Mouse (Mus musculus): ENCODE results near the gene Lpxn. TPM values are rescaled to one million over a fixed set of nuclear protein-coding genes. Genes with fewer than 3 reads are reported as not detected.

The Lpxn gene
- polyA plus RNA-seq (2016; fragmentation: Nextera tagmentation; extraction: Ambion mirVana) = 0.87 and 1.1 TPM in 2 replicates

DNA sequence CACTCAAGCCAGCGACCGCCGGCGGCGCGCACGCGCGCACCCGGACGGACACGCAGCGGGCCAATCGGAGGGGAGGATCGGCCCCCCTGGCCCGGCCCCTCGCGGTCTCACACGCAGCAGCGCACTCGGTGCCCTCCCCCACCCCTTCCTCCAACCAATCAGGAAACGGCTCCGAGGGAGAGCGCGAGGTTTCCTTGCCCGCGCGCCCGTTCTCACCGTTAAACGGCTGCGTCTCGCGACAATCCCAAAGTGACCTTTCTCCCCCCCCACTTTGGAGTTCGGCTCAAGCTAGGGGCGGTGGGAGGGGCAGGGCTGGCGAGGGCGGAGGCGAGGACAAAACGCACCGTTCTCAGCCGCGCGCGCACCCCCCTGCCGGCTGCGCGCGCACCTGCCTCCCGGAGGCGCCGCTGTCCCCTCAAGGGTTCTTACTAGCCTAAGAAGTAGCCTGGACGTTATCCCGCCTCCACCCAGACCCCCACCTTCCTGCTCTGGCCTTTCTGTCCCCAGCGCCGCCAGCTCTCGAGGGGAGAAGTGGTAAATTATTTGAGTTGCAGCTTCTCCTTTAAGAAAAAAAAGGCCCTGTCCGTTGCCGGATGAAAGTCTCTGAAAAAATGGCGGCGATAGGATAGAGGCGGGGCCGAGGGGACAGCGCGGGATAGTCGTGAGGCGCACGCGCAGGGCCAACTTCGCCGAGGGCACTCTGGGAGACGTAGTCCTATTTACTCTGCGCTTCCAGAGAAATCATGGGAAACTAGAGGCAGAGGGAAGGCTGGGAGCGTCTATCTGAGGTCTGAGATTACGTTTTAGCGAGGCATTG lies at the start of gene Lpxn, which contains the start of gene Zfp91:
Gene Lpxn (plus strand): TSS at position 683 of the 817 bp plus-strand sequence.
Gene Zfp91 (minus strand): TSS at position 616 of the 817 bp plus-strand sequence.
- ATAC-seq (ENCODE audit: low FRiP score) = peak; percentile 95
- Histone ChIP-seq H3K27me3 (no peaks in the 10 kb centered on the region), H3K4me3 (replicated peaks) (peak within 1 kb of the TSS; percentile 91), H3K4me2 (peak within 1 kb of the TSS; percentile 60), H3K36me3 (replicated peaks) (no peaks in the 10 kb centered on the region), H3K9me3 (no peaks in the 10 kb centered on the region), H3K4me1 (peaks cover 12% of the 10 kb centered on the region), H3K27ac (peak within 1 kb of the TSS; percentile 99), H3K9ac (peak within 1 kb of the TSS; percentile 97)
- under 1% methylated on average over 54 of the region's 76 CpGs for WGBS

DNA sequence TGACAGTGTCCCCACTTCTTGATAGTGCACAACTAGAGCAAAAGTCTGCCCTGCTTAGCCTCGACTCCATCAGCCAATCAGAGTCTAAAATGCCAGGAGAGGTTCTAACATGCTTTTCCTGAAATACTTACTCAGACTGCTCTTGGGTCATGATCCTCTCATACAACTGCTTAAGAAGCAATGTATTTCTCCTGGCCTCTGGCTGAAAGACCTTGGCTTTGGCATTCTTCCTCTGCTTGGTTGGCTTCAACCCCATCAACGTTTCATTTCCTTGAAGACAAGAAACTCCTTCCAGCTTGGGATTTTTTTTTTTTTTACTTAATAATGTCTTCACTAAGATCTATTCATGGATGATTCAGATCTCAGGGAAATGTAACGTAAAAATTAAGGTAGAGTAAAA lies 39.7 kb upstream of the Lpxn start:
- H3K4me1 ChIP-seq = no peaks in the 10 kb centered on the region
- ATAC-seq (ENCODE audit: low FRiP score) = no peak
- no peak overlapping the region for H3K27ac ChIP-seq
- 0 out of 2 replicates have a peak, but pooled peaks cover 3% of the 10 kb centered on the region for H3K36me3 ChIP-seq (replicated peaks)
- no peaks in the 10 kb centered on the region for H3K9me3 ChIP-seq
- H3K27me3 ChIP-seq = no peaks in the 10 kb centered on the region
- 76% methylated on average over 3 of the region's 3 CpGs for WGBS
- H3K4me3 ChIP-seq (replicated peaks) = no peak overlapping the region
- no peak overlapping the region for H3K9ac ChIP-seq
- H3K4me2 ChIP-seq = no peak overlapping the region

DNA sequence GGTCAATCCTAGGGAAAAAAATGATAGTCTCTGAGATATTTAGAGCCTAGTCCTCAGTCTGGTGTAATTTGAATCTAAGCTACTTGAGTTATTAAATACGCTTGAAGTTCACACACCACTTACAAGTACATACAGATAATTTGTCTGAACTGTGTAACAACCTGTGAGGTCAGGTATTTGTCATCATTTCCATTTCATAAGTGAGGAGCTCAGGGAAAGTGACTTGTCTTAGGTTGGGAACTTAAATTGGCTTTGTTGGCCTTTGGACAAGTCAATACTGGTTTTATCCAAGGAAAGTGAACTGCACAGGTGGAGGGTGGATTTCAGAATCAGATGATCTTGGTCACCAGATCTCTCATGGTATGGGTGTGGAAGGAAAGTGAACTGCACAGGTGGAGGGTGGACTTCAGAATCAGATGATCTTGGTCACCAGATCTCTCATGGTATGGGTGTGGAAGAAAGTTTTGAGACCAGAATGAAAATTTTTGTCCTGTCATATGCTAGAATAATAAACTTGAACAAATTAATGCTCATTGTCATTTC lies 37.0 kb upstream of the Lpxn start:
- no peaks in the 10 kb centered on the region for H3K4me1 ChIP-seq

DNA sequence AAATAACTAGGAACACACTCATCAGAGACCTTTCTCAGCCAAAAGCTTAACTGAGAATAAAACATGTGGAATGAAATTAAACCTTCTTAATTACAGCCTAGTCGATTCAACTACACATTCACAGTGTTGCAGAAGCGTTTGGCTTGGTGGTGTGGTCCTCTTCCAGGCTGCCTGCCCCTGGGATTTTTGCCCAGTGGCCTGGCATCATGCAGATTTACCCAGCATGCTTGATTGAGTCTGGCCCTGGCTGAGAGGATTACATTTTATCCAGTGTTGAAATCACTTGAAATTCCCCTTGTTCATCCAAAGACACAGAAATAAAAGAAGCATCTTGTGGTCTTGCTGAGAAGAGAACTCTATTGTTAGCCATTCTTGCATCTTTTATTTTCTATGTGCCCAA lies 36.3 kb upstream of the Lpxn start:
- no peak for ATAC-seq (ENCODE audit: low FRiP score)
- Histone ChIP-seq H3K4me1 (no peaks in the 10 kb centered on the region), H3K4me2 (no peak overlapping the region), H3K4me3 (replicated peaks) (no peak overlapping the region), H3K36me3 (replicated peaks) (peaks cover 24% of the 10 kb centered on the region), H3K9me3 (no peaks in the 10 kb centered on the region), H3K9ac (no peak overlapping the region), H3K27me3 (no peaks in the 10 kb centered on the region), H3K27ac (no peak overlapping the region)
- WGBS = 55% methylated on average over 2 of the region's 2 CpGs

More for the DNA sequence above, 37.0 kb upstream of the Lpxn start:
- Histone ChIP-seq H3K27ac (no peak overlapping the region), H3K9ac (no peak overlapping the region), H3K36me3 (replicated peaks) (peaks cover 19% of the 10 kb centered on the region), H3K27me3 (no peaks in the 10 kb centered on the region), H3K4me3 (replicated peaks) (no peak overlapping the region), H3K9me3 (no peaks in the 10 kb centered on the region), H3K4me2 (no peak overlapping the region)
- 82% methylated on average over 1 of the region's 1 CpGs for WGBS
- no peak for ATAC-seq (ENCODE audit: low FRiP score)

DNA sequence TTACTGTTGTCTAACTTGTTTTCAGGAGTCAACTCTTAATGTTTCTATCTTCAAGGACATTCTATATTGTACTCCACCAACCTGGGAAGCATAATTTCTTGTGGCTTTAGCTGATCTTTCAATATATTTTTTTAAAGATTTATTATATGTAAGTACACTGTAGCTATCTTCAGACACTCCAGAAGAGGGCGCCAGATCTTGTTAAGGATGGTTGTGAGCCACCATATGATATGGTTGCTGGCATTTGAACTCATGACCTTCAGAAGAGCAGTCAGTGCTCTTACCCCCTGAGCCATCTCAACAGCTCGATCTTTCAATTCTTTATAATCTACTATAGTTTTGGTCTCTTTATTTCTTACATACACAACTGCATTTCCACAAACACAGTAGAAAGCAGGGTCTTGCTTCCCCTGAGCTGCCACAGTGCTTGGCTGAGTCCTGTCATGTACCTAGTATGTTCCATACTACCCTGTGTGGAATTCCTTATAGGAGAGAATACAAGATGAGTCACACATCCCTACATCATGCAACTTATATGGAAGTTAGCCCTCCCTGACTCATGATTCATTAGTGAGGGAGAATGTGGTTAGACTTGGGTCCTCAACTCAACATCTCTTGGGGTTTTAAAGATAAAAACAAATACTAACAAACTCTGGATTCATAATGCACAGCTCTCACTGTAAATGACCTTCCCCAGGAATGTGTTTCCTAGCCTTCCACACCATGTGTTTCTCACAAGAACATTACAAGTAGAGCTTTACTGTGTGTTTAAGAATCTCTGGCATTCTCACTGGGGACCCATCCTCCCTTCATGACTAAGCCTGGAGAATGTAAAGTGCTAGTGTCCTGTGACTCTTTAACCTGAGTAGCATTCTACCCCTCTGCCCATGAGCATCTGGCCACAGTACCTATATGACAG lies 33.5 kb upstream of the Lpxn start:
- ATAC-seq (ENCODE audit: low FRiP score) = no peak
- H3K9me3 ChIP-seq = no peaks in the 10 kb centered on the region
- H3K36me3 ChIP-seq (replicated peaks) = peaks cover 31% of the 10 kb centered on the region
- no peak overlapping the region for H3K4me3 ChIP-seq (replicated peaks)
- WGBS = 66% methylated on average over 2 of the region's 2 CpGs
- H3K4me2 ChIP-seq = no peak overlapping the region
- no peak overlapping the region for H3K9ac ChIP-seq
- 0 out of 2 replicates have a peak, but pooled peaks cover 4% of the 10 kb centered on the region for H3K4me1 ChIP-seq
- no peak overlapping the region for H3K27ac ChIP-seq
- no peaks in the 10 kb centered on the region for H3K27me3 ChIP-seq

DNA sequence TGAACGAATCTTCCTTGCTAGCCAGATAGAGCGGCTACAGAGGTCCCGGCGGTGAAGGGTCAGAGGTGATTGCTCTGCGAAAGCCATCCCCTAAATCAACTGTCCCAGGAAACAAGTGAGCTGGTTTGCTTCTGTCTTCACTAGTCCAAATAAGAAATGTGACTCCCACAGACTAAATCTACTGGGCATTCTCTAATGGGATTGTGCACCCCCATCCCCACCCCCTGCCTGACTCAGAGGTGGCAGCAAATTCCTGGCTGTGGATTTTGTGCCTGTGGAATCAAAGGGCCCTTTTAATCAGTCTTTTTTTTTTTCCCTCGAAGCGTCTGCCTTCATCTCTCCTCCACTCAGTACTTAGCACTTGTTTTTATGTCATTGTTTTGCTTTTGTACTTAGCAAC lies 30.7 kb upstream of the Lpxn start, which contains the start of gene Cntf:
Gene Cntf (minus strand): TSS at position 325 of the 400 bp plus-strand sequence.
- H3K27ac ChIP-seq = no peak within 1 kb of the TSS
- H3K9ac ChIP-seq = no peak within 1 kb of the TSS
- no peak within 1 kb of the TSS for H3K4me3 ChIP-seq (replicated peaks)
- H3K36me3 ChIP-seq (replicated peaks) = peaks cover 58% of the 10 kb centered on the region
- 45% methylated on average over 7 of the region's 7 CpGs for WGBS
- no peak within 1 kb of the TSS for H3K4me2 ChIP-seq
- H3K4me1 ChIP-seq = 0 out of 2 replicates have a peak, but pooled peaks cover 4% of the 10 kb centered on the region
- H3K27me3 ChIP-seq = no peaks in the 10 kb centered on the region
- no peak for ATAC-seq (ENCODE audit: low FRiP score)
- H3K9me3 ChIP-seq = no peaks in the 10 kb centered on the region

DNA sequence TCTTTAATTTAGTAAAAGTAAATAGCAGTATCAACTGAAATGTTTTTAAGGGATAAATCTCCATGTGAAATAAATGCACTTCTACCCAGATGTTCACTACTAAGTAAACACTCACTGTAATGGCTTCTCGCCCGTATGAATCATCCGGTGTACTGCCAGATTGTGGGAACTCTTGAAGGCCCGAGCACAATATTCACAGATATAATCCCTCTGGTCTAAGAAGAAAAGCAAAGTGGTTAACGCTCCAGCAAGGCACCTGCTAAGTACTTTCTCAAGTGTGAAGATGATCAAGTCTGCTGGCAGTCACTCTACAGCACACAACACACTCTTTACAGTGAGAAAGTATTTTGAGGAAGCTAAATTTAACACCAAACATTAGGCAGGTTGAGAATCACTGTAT lies 25.1 kb upstream of the Lpxn start:
- no peaks in the 10 kb centered on the region for H3K9me3 ChIP-seq
- peaks cover 50% of the 10 kb centered on the region for H3K36me3 ChIP-seq (replicated peaks)
- no peak for ATAC-seq (ENCODE audit: low FRiP score)
- H3K4me2 ChIP-seq = no peak overlapping the region
- H3K27me3 ChIP-seq = no peaks in the 10 kb centered on the region
- H3K9ac ChIP-seq = no peak overlapping the region
- no peak overlapping the region for H3K27ac ChIP-seq
- WGBS = 94% methylated on average over 5 of the region's 5 CpGs
- H3K4me3 ChIP-seq (replicated peaks) = no peak overlapping the region
- 0 out of 2 replicates have a peak, but pooled peaks cover 4% of the 10 kb centered on the region for H3K4me1 ChIP-seq

DNA sequence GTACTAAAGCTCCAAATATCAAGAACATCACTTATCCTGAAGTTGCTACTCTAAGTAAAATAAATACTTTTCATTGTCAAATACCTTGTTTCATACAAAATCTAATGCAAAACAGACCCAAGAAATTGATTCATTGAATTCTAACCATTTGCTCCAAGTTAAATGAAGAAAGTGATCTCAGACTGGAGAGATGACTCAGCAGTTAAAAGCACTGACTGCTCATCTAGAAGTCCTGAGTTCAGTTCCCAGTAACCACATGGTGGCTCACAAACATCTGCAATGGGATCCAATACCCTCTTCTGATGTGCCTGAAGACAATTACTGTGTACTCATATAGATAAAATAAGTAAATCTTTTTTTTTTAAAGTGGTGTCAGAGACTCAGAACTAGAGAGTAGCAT lies 15.6 kb upstream of the Lpxn start:
- peaks cover 18% of the 10 kb centered on the region for H3K36me3 ChIP-seq (replicated peaks)
- H3K9me3 ChIP-seq = no peaks in the 10 kb centered on the region
- H3K9ac ChIP-seq = no peak overlapping the region
- no peak for ATAC-seq (ENCODE audit: low FRiP score)
- no peak overlapping the region for H3K4me3 ChIP-seq (replicated peaks)
- no peak overlapping the region for H3K27ac ChIP-seq
- H3K27me3 ChIP-seq = no peaks in the 10 kb centered on the region
- no peak overlapping the region for H3K4me2 ChIP-seq
- H3K4me1 ChIP-seq = no peaks in the 10 kb centered on the region

DNA sequence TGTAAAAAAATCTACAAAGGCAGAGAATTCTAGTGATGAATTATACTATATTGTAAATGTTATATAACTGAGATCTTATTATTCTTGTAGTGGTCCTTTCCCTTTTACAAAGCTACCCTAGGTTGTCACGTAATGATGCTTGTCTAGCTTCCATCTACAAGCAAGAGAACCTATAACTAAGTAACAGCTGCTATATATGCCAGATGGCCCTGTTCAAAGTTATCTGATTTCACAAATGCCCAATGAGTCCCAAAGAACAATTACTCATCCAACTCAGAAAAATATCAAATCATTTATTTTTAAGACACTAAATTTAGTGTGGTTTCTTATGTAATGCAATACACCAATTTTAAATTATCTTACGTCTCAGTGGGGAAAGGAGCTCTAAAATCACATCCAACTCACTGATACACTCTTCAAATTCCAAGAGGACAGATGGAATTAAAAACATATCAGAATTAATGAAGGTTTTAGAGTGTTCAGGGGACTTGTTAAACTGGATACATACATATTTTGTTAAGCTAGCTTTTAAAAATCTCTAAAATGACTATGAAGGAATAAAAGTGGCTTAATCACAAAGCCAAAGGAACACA lies 9.1 kb upstream of the Lpxn start:
- ATAC-seq (ENCODE audit: low FRiP score) = no peak
- no peak overlapping the region for H3K27ac ChIP-seq
- H3K9ac ChIP-seq = no peak overlapping the region
- H3K9me3 ChIP-seq = no peaks in the 10 kb centered on the region
- peaks cover 5% of the 10 kb centered on the region for H3K36me3 ChIP-seq (replicated peaks)
- 95% methylated on average over 2 of the region's 2 CpGs for WGBS
- H3K4me2 ChIP-seq = no peak overlapping the region
- no peaks in the 10 kb centered on the region for H3K27me3 ChIP-seq
- no peak overlapping the region for H3K4me3 ChIP-seq (replicated peaks)
- peaks cover 6% of the 10 kb centered on the region for H3K4me1 ChIP-seq

DNA sequence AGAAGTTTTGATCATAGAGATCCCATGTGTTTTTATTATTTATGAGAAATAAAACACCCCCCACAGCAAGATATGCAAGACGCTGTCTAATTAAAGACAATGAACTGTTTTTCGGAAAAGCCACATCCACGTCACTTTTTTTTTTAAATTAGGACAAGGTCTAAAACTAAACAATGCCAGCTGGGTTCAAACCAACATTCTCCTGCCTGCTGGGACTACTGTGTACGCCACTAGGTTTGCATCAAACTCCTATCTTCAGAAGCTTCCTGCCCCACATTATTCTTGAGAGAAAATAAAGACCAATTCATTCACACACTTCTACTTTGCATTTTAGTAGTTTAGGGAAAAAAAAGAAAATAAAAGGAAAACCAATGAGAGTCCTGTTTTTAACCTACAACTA lies 8.3 kb upstream of the Lpxn start:
- Histone ChIP-seq H3K9me3 (no peaks in the 10 kb centered on the region), H3K4me3 (replicated peaks) (no peak overlapping the region), H3K4me1 (peaks cover 6% of the 10 kb centered on the region), H3K9ac (no peak overlapping the region), H3K36me3 (replicated peaks) (peaks cover 5% of the 10 kb centered on the region), H3K27me3 (no peaks in the 10 kb centered on the region), H3K27ac (no peak overlapping the region), H3K4me2 (no peak overlapping the region)
- no peak for ATAC-seq (ENCODE audit: low FRiP score)
- 92% methylated on average over 4 of the region's 4 CpGs for WGBS

DNA sequence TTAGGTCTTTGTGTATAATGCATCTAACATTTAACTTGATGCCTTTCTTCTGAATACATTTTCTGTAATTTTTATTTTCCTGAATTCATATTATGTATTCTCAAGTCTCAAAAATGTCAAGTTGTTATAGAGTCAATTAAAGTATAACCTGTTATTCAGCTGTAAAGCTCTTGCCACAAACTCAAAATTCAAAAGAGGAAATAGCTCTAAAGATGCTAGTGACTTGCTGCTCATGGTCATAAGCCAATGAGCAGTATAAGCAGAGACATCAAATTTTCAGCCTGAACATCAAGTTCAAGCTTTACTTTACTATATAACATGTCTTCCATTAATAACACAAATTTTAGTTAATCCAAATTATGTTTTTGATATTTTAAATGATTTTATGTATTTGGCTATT lies 3.6 kb upstream of the Lpxn start:
- no peaks in the 10 kb centered on the region for H3K27me3 ChIP-seq
- H3K4me1 ChIP-seq = peaks cover 12% of the 10 kb centered on the region
- no peak overlapping the region for H3K27ac ChIP-seq
- no peak overlapping the region for H3K9ac ChIP-seq
- no peak overlapping the region for H3K4me2 ChIP-seq
- peaks cover 5% of the 10 kb centered on the region for H3K36me3 ChIP-seq (replicated peaks)
- no peak overlapping the region for H3K4me3 ChIP-seq (replicated peaks)
- no peaks in the 10 kb centered on the region for H3K9me3 ChIP-seq
- ATAC-seq (ENCODE audit: low FRiP score) = no peak
